Mouse (Mus musculus) small intestine, adult 2 months (tissue): ENCODE measurements around the gene Prss38. TPM values are rescaled to one million over a fixed set of nuclear protein-coding genes. Genes with fewer than 3 reads are reported as not detected.
A peak's percentile ranks its signal among the peaks of the same experiment; 100 is the strongest.

Experiments used
- H3K27ac ChIP-seq: fragments of 200-500 bp; 2 replicates; pipeline ENCODE4 v1.5.1; 2012; ENCODE audit warnings: low read depth, low read length, control low read depth, inconsistent platforms; ENCODE audit not compliant: insufficient read depth
- H3K27me3 ChIP-seq: fragments of 200-500 bp; 2 replicates; pipeline ENCODE4 v1.6.1; 2012; ENCODE audit warnings: mild to moderate bottlenecking, moderate library complexity, low read length, inconsistent platforms; ENCODE audit not compliant: control insufficient read depth, insufficient read depth
- H3K36me3 ChIP-seq: fragments of 200-500 bp; 2 replicates; pipeline ENCODE4 v1.6.1; 2012; ENCODE audit warnings: mild to moderate bottlenecking, low read length, control low read depth, inconsistent platforms; ENCODE audit not compliant: control insufficient read depth, insufficient read depth
- H3K4me1 ChIP-seq: fragments of 200-500 bp; 2 replicates; pipeline ENCODE4 v1.6.1; 2012; ENCODE audit warnings: low read length, inconsistent platforms, mixed read lengths; ENCODE audit not compliant: control insufficient read depth, insufficient read depth, insufficient read length
- H3K4me3 ChIP-seq: fragments of 200-500 bp; 2 replicates; pipeline ENCODE4 v1.5.1; 2012; ENCODE audit warnings: low read depth, mild to moderate bottlenecking, control low read depth, inconsistent platforms, low read length, moderate library complexity
- CTCF ChIP-seq: fragments of 200-500 bp; IDR thresholded peaks from 2 replicates; pipeline ENCODE4 v1.5.1; 2012; ENCODE audit warnings: low read depth, mild to moderate bottlenecking, control low read depth, inconsistent platforms, low read length, moderate library complexity, mixed read lengths; ENCODE audit not compliant: insufficient replicate concordance, insufficient read length; ENCODE audit errors: extremely low read depth
- POLR2A ChIP-seq: fragments of 200-500 bp; IDR thresholded peaks from 2 replicates; pipeline ENCODE4 v1.6.1; 2012; ENCODE audit warnings: low read depth, mild to moderate bottlenecking, control low read depth, inconsistent platforms, low read length, moderate library complexity
- WGBS: fragments of 180-500 bp; shearing (Covaris S2); methylation state at CpG from one replicate; pipeline ENCODE4 v1.1.7; 2018; 5-methylcytosine and 5-hydroxymethylcytosine counted together
- polyA plus RNA-seq: library from polyadenylated mRNA; depleted of rRNA; stranded (reverse); fragments of >200 nt; gene quantifications from 2 replicates; pipeline ENCODE4 v1.2.3, GENCODE M21; 2012

Gene Prss38
- polyA plus RNA-seq, 1 experiment, result not detected

DNA sequence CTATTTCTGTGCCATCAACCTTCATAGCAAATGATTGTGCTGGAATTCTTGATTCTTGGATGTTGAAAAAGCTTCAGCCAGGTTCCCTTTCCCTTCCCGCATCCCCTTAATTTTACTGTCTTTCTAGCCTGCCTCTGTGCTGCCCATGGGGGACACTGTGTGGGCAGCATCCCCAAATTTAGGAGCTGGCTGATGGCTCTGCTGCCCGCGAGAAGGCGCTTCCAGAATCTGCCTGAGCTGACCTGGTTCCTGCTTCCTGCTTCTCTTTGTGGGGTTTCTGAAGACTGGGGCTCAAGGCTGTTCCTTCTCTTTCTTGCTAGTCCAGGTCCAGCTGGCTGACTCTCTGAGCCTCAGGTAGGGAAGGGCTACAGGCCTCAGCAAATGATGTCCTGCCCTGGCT lies 20.7 kb downstream of the Prss38 start:
- no peak overlapping the region for H3K27ac ChIP-seq
- TF ChIP-seq CTCF (no peak), POLR2A (no peak)
- no peaks in the 10 kb centered on the region for H3K36me3 ChIP-seq
- H3K4me1 ChIP-seq, result no peaks in the 10 kb centered on the region
- H3K27me3 ChIP-seq, result no peaks in the 10 kb centered on the region
- 94% methylated on average over 4 of the region's 4 CpGs for WGBS
- H3K4me3 ChIP-seq, result no peak overlapping the region

DNA sequence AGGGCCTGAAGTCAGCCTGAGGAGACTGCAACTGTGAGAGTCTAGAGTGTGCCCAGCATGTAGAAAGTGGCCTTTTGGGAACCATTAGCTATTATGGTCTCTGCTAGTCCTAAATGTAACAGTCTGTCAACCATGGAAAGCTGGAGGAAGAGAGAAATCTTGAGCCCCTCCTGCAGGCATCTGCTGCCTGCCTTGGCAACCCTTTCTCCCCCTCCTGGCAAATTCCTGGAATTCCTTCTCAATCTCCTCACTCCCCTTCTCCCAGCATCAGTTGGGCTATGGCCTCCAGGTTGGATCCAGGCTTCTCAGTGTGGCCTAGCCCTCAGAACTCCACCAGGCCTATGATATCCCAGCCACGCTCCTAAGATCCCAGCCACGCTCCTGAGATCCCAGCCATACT lies 25.1 kb downstream of the Prss38 start:
- Histone ChIP-seq H3K36me3 (no peaks in the 10 kb centered on the region), H3K4me1 (no peaks in the 10 kb centered on the region), H3K4me3 (no peak overlapping the region), H3K27me3 (no peaks in the 10 kb centered on the region), H3K27ac (no peak overlapping the region)
- TF ChIP-seq POLR2A, result no peak
- TF ChIP-seq CTCF, result no peak
- WGBS, result 95% methylated on average over 2 of the region's 2 CpGs

DNA sequence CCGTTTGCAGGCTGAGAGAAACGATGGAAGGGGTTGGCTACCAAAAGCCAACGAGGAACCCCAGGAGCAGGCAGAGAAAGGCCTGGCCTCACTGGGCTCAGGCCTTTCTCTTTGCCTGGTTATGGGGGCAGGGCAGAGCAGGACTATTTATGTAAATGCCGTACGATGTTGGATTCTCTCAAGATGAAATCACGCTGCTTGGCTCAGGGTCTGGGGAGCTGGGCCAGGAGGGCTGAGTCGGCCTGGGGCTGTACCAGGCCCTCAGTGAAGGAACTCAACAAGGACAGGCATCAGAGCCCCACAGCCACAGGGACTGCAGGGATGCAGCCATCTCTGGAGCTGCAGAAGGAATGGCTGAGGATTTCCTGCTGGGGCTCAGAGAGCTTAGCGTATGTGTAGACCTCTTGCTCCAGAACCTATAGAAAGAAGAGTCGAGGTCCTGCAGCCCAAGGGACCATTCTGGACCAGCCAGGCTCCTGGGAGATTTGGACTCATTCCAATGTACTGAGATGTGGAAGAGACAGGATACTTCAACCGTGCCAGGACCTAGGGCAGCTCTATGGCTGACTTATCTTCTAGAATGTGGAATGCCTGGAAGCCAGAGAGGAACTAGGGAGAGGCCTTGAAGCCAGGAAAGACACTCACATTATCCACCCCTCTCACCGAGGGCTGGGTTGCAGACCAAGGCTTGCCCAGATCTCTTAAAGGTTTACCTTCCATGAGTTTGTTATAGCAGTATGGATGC lies 29.1 kb downstream of the Prss38 start:
- no peak for TF ChIP-seq POLR2A
- TF ChIP-seq CTCF, result no peak
- H3K27me3 ChIP-seq, result no peaks in the 10 kb centered on the region
- WGBS, result 65% methylated on average over 11 of the region's 11 CpGs
- no peaks in the 10 kb centered on the region for H3K36me3 ChIP-seq
- no peak overlapping the region for H3K4me3 ChIP-seq
- no peaks in the 10 kb centered on the region for H3K4me1 ChIP-seq
- H3K27ac ChIP-seq, result peak overlapping the region; percentile 21; the same call in 1 of the 2 replicates

DNA sequence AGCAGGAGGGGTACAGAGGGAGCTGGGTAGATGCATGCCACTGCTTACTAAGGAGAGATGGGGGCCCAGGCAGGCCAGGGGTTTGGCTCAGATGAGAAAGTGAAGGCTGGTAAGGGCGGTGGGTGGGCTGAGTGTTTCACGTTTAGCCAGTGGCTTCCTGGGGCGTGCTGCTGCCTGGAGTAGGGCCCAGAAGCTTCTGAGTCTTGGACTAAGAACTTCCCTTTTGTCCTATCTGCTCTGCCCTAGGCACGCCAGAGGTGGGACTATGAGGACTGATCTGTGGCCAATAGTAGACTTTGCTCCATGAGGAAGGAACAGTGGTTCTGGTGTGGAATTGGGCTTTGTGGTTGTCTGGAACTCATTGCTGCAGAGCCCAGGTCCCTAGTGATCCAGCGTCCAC lies 32.5 kb downstream of the Prss38 start:
- TF ChIP-seq POLR2A, result no peak
- TF ChIP-seq CTCF, result no peak
- H3K4me3 ChIP-seq, result no peak overlapping the region
- H3K27ac ChIP-seq, result no peak overlapping the region
- no peaks in the 10 kb centered on the region for H3K4me1 ChIP-seq
- no peaks in the 10 kb centered on the region for H3K36me3 ChIP-seq
- H3K27me3 ChIP-seq, result no peaks in the 10 kb centered on the region
- WGBS, result 64% methylated on average over 5 of the region's 5 CpGs

GRCm38 (mm10) chr11:59338736-59339120 lies 36.7 kb downstream of the Prss38 start:
- WGBS, result 87% methylated on average over 2 of the region's 2 CpGs

GRCm38 (mm10) chr11:59337955-59338735 lies 37.3 kb downstream of the Prss38 start:
- TF ChIP-seq CTCF (no peak), POLR2A (no peak)
- WGBS, result 64% methylated on average over 13 of the region's 13 CpGs
- H3K36me3 ChIP-seq, result no peaks in the 10 kb centered on the region
- no peaks in the 10 kb centered on the region for H3K4me1 ChIP-seq
- no peak overlapping the region for H3K4me3 ChIP-seq
- no peaks in the 10 kb centered on the region for H3K27me3 ChIP-seq
- no peak overlapping the region for H3K27ac ChIP-seq

More at GRCm38 (mm10) chr11:59338736-59339120, 36.7 kb downstream of the Prss38 start:
- TF ChIP-seq CTCF (no peak), POLR2A (no peak)
- Histone ChIP-seq H3K4me3 (no peak overlapping the region), H3K36me3 (no peaks in the 10 kb centered on the region), H3K4me1 (no peaks in the 10 kb centered on the region), H3K27me3 (no peaks in the 10 kb centered on the region), H3K27ac (no peak overlapping the region)

DNA sequence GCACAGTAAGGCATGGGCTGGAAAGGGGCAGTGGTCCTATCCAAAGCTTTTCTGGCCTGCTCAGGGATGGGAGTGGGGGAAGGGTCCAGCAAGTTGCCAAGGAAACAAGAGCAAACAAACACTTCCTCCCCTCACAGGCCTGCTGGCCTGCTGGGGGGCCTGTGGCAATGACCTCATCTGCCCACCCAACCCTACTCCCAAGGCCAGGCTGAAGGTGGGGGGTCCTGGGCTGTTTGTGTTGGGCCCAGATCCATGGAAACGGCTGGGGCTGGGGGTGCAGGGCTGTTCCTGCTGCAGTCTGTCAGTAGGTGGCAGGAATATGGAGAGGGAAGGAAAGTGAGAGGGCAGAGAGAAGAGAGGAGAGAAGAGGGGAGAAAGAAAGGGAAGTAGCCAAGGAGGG lies 39.1 kb downstream of the Prss38 start:
- H3K27ac ChIP-seq, result no peak overlapping the region
- no peaks in the 10 kb centered on the region for H3K27me3 ChIP-seq
- no peaks in the 10 kb centered on the region for H3K36me3 ChIP-seq
- no peaks in the 10 kb centered on the region for H3K4me1 ChIP-seq
- 48% methylated on average over 1 of the region's 1 CpGs for WGBS
- TF ChIP-seq CTCF (no peak), POLR2A (no peak)
- no peak overlapping the region for H3K4me3 ChIP-seq
